Mouse (Mus musculus) lung, embryonic 14.5 days (tissue): Measurements from ENCODE around the gene Polr2a. TPM values are rescaled to one million over a fixed set of nuclear protein-coding genes. Genes with fewer than 3 reads are reported as not detected.

Experiments
- ATAC-seq: fragments of 200-750 bp; cut with Nextera tagmentation; 2 replicates; pipeline ENCODE4 v1.8.0; 2017; ENCODE audit warnings: mild to moderate bottlenecking, moderate TSS enrichment, moderate library complexity; ENCODE audit not compliant: insufficient read depth
- DNase-seq: peaks from one replicate; pipeline ENCODE4 v3.0.0-alpha.2; 2015
- H3K27ac ChIP-seq: fragments of 300-500 bp; sonication (generic); 2 replicates; pipeline ENCODE4 v1.5.1; 2014; ENCODE audit warnings: low read depth, mild to moderate bottlenecking, moderate library complexity
- H3K27me3 ChIP-seq: fragments of 300-500 bp; sonication (generic); 2 replicates; pipeline ENCODE4 v1.6.1; 2014; ENCODE audit warnings: low read length, control low read depth; ENCODE audit not compliant: insufficient read depth
- H3K36me3 ChIP-seq: fragments of 300-500 bp; sonication (generic); 2 replicates; pipeline ENCODE4 v1.6.1; 2014; ENCODE audit warnings: control low read depth; ENCODE audit not compliant: insufficient read depth
- H3K4me1 ChIP-seq: fragments of 300-500 bp; sonication (generic); 2 replicates; pipeline ENCODE4 v1.6.1; 2014; ENCODE audit warnings: antibody characterized with exemption, control low read depth; ENCODE audit not compliant: insufficient read depth
- H3K4me2 ChIP-seq: fragments of 300-500 bp; sonication (generic); 2 replicates; pipeline ENCODE4 v1.6.1; 2014; ENCODE audit warnings: mild to moderate bottlenecking
- H3K4me3 ChIP-seq: fragments of 300-500 bp; sonication (generic); 2 replicates; pipeline ENCODE4 v1.5.1; 2014; ENCODE audit warnings: low read depth, low read length
- H3K9ac ChIP-seq: fragments of 300-500 bp; sonication (generic); 2 replicates; pipeline ENCODE4 v1.6.1; 2014
- H3K9me3 ChIP-seq: fragments of 300-500 bp; sonication (generic); 2 replicates; pipeline ENCODE4 v1.6.1; 2016; ENCODE audit warnings: low read depth, low read length, control low read depth
- CTCF ChIP-seq: IDR thresholded peaks from 2 replicates; pipeline ENCODE4 v1.5.1; 2016; ENCODE audit warnings: antibody characterized with exemption, low read depth
- WGBS: fragments of 180-500 bp; shearing (Covaris S2); extraction: QIAGEN DNeasy Blood & Tissue Kit; methylation state at CpG from one replicate; pipeline ENCODE4 v1.1.7; 2014; 5-methylcytosine and 5-hydroxymethylcytosine counted together
- polyA plus RNA-seq: library from polyadenylated mRNA; unstranded; fragments of >200 nt; fragmentation: Nextera tagmentation; extraction: Ambion mirVana; gene quantifications from 2 replicates; pipeline ENCODE4 v1.2.1, GENCODE M21; 2014

Polr2a gene
- polyA plus RNA-seq, 1 experiment from 2014 or later: 50.5 TPM

GRCm38 (mm10) chr11:69687061-69687460 lies 71.4 kb downstream of the Polr2a start:
- 48% methylated on average over 5 of the region's 5 CpGs for WGBS
- no peak for TF ChIP-seq CTCF
- Histone ChIP-seq H3K9me3 (no peaks in the 10 kb centered on the region), H3K36me3 (no peaks in the 10 kb centered on the region), H3K27me3 (no peaks in the 10 kb centered on the region), H3K4me1 (peaks cover 12% of the 10 kb centered on the region), H3K4me3 (no peak overlapping the region), H3K9ac (peak overlapping the region; percentile 39; the same call in 1 of the 2 replicates), H3K27ac (peak overlapping the region; percentile 77; the same call in 1 of the 2 replicates), H3K4me2 (peak overlapping the region; percentile 36; the same call in 1 of the 2 replicates)
- DNase-seq: no peak
- no peak for ATAC-seq

- peak overlapping the region; percentile 36; the same call in 1 of the 2 replicates for H3K4me2 ChIP-seq
- H3K27me3 ChIP-seq: no peaks in the 10 kb centered on the region
- WGBS: 11% methylated on average over 4 of the region's 4 CpGs
- no peak overlapping the region for H3K4me3 ChIP-seq
- peak overlapping the region; percentile 77; the same call in 1 of the 2 replicates for H3K27ac ChIP-seq
- TF ChIP-seq CTCF: no peak
- H3K36me3 ChIP-seq: no peaks in the 10 kb centered on the region
- peak overlapping the region; percentile 39 for H3K9ac ChIP-seq
- ATAC-seq (no peak), DNase-seq (peak; percentile 85)
- no peaks in the 10 kb centered on the region for H3K9me3 ChIP-seq
- H3K4me1 ChIP-seq: peaks cover 12% of the 10 kb centered on the region
Measured at GRCm38 (mm10) chr11:69686377-69686776, 72.1 kb downstream of the Polr2a start.

GRCm38 (mm10) chr11:69685526-69686148 lies 72.8 kb downstream of the Polr2a start, which contains the start of gene Tnfsf13:
Gene Tnfsf13, minus strand, starts transcription at chr11:69685784.
- H3K36me3 ChIP-seq: 0 out of 2 replicates have a peak, but pooled peaks cover under 1% of the 10 kb centered on the region
- DNase-seq (peak; percentile 77), ATAC-seq (no peak)
- H3K9me3 ChIP-seq: no peaks in the 10 kb centered on the region
- H3K27ac ChIP-seq: peak within 1 kb of the TSS; percentile 77
- no peak for TF ChIP-seq CTCF
- peaks cover 15% of the 10 kb centered on the region for H3K4me1 ChIP-seq
- peak within 1 kb of the TSS; percentile 36; the same call in 1 of the 2 replicates for H3K4me2 ChIP-seq
- peak within 1 kb of the TSS; percentile 39 for H3K9ac ChIP-seq
- WGBS: 64% methylated on average over 10 of the region's 10 CpGs
- H3K27me3 ChIP-seq: no peaks in the 10 kb centered on the region
- no peak within 1 kb of the TSS for H3K4me3 ChIP-seq

- ATAC-seq (no peak), DNase-seq (no peak)
- peaks cover 18% of the 10 kb centered on the region for H3K4me1 ChIP-seq
- no peak overlapping the region for H3K9ac ChIP-seq
- no peak overlapping the region for H3K27ac ChIP-seq
- peaks cover 8% of the 10 kb centered on the region for H3K36me3 ChIP-seq
- H3K4me3 ChIP-seq: no peak overlapping the region
- no peak overlapping the region for H3K4me2 ChIP-seq
- 80% methylated on average over 6 of the region's 6 CpGs for WGBS
- TF ChIP-seq CTCF: no peak
- H3K27me3 ChIP-seq: no peaks in the 10 kb centered on the region
- no peaks in the 10 kb centered on the region for H3K9me3 ChIP-seq
Measured at GRCm38 (mm10) chr11:69684936-69685335, 73.5 kb downstream of the Polr2a start.

GRCm38 (mm10) chr11:69684128-69684745 lies 74.2 kb downstream of the Polr2a start:
- no peak for ATAC-seq
- H3K27me3 ChIP-seq: no peaks in the 10 kb centered on the region
- H3K9me3 ChIP-seq: no peaks in the 10 kb centered on the region
- H3K36me3 ChIP-seq: peaks cover 14% of the 10 kb centered on the region
- H3K4me3 ChIP-seq: no peak overlapping the region
- 81% methylated on average over 12 of the region's 12 CpGs for WGBS
- TF ChIP-seq CTCF: no peak
- no peak overlapping the region for H3K4me2 ChIP-seq
- peaks cover 18% of the 10 kb centered on the region for H3K4me1 ChIP-seq
- DNase-seq: no peak
- no peak overlapping the region for H3K9ac ChIP-seq
- H3K27ac ChIP-seq: no peak overlapping the region

Other genes starting within 250 kb of the Polr2a start
- gene Dnah2, start 209.5 kb downstream of the Polr2a start, polyA plus RNA-seq: 0.58 and 1.9 TPM in 2 replicates
- gene Efnb3, start 198.4 kb downstream of the Polr2a start, polyA plus RNA-seq: 2.8 and 3.3 TPM in 2 replicates
- gene Wrap53, start 178.4 kb downstream of the Polr2a start, polyA plus RNA-seq: 27.1 and 33.6 TPM in 2 replicates
- 178 and 202 TPM in 2 replicates for gene Trp53, start 178.3 kb downstream of the Polr2a start, polyA plus RNA-seq
- gene Atp1b2, start 152.7 kb downstream of the Polr2a start, polyA plus RNA-seq: 6.9 and 9.8 TPM in 2 replicates
- not detected in 2 replicates for gene Shbg, start 140.7 kb downstream of the Polr2a start, polyA plus RNA-seq
- gene Sat2, start 136.6 kb downstream of the Polr2a start, polyA plus RNA-seq: 18.0 and 18.3 TPM in 2 replicates
- gene Fxr2, start 125.6 kb downstream of the Polr2a start, polyA plus RNA-seq: 26.8 and 31.2 TPM in 2 replicates
- gene Sox15, start 103.3 kb downstream of the Polr2a start, polyA plus RNA-seq: not detected in 2 replicates
- gene Mpdu1, start 96.0 kb downstream of the Polr2a start, polyA plus RNA-seq: 29.4 and 32.2 TPM in 2 replicates
- 12.1 and 13.5 TPM in 2 replicates for gene Cd68, start 92.5 kb downstream of the Polr2a start, polyA plus RNA-seq
- 695 and 712 TPM in 2 replicates for gene Eif4a1, start 86.2 kb downstream of the Polr2a start, polyA plus RNA-seq
- gene Senp3, start 76.6 kb downstream of the Polr2a start, polyA plus RNA-seq: 78.7 and 95.0 TPM in 2 replicates
- 0.64 and 0.93 TPM in 2 replicates for gene Tnfsf13, start 72.9 kb downstream of the Polr2a start, polyA plus RNA-seq
- gene Tnfsf12, start 62.8 kb downstream of the Polr2a start, polyA plus RNA-seq: 10.0 and 11.6 TPM in 2 replicates
- 4.4 and 5.3 TPM in 2 replicates for gene Tnfsfm13, start 62.5 kb downstream of the Polr2a start, polyA plus RNA-seq
- 0.12 and 0.20 TPM in 2 replicates for gene Slc35g3, start 3.3 kb upstream of the Polr2a start, polyA plus RNA-seq
- 2.5 TPM in 2 replicates for gene Zbtb4, start 7.3 kb upstream of the Polr2a start, polyA plus RNA-seq
- gene Chrnb1, start 37.3 kb upstream of the Polr2a start, polyA plus RNA-seq: 12.1 and 14.6 TPM in 2 replicates
- 1.6 TPM in 2 replicates for gene Fgf11, start 43.2 kb upstream of the Polr2a start, polyA plus RNA-seq
- 4.3 and 5.0 TPM in 2 replicates for gene Tmem102, start 47.0 kb upstream of the Polr2a start, polyA plus RNA-seq
- gene Gm39566, start 56.7 kb upstream of the Polr2a start, polyA plus RNA-seq: not detected in 2 replicates
- not detected in 2 replicates for gene Spem2, start 59.8 kb upstream of the Polr2a start, polyA plus RNA-seq
- gene Spem1, start 63.5 kb upstream of the Polr2a start, polyA plus RNA-seq: not detected in 2 replicates
- 6.6 and 7.8 TPM in 2 replicates for gene Nlgn2, start 79.1 kb upstream of the Polr2a start, polyA plus RNA-seq
- 443 and 457 TPM in 2 replicates for gene Tmem256, start 79.9 kb upstream of the Polr2a start, polyA plus RNA-seq
- 115 and 118 TPM in 2 replicates for gene Plscr3, start 87.7 kb upstream of the Polr2a start, polyA plus RNA-seq
- 5.9 and 6.1 TPM in 2 replicates for gene Tnk1, start 100.1 kb upstream of the Polr2a start, polyA plus RNA-seq
- not detected in 2 replicates for gene Tmem95, start 119.4 kb upstream of the Polr2a start, polyA plus RNA-seq
- gene Kctd11, start 122.8 kb upstream of the Polr2a start, polyA plus RNA-seq: 6.2 and 7.5 TPM in 2 replicates
- gene Acap1, start 136.9 kb upstream of the Polr2a start, polyA plus RNA-seq: 0.38 and 0.83 TPM in 2 replicates
- 11.3 and 14.1 TPM in 2 replicates for gene 2810408A11Rik, start 142.3 kb upstream of the Polr2a start, polyA plus RNA-seq
- 12.5 and 13.1 TPM in 2 replicates for gene Neurl4, start 142.4 kb upstream of the Polr2a start, polyA plus RNA-seq
- gene Gps2, start 155.3 kb upstream of the Polr2a start, polyA plus RNA-seq: 67.5 and 78.6 TPM in 2 replicates
- gene Eif5a, start 163.3 kb upstream of the Polr2a start, polyA plus RNA-seq: 1,945 and 2,006 TPM in 2 replicates
- gene Ybx2, start 177.2 kb upstream of the Polr2a start, polyA plus RNA-seq: 4.7 and 6.1 TPM in 2 replicates
- 14.9 and 19.0 TPM in 2 replicates for gene Slc2a4, start 189.6 kb upstream of the Polr2a start, polyA plus RNA-seq
- 76.7 and 86.4 TPM in 2 replicates for gene Cldn7, start 206.1 kb upstream of the Polr2a start, polyA plus RNA-seq
- gene Ctdnep1, start 222.5 kb upstream of the Polr2a start, polyA plus RNA-seq: 25.4 and 28.3 TPM in 2 replicates
- gene Elp5, start 223.9 kb upstream of the Polr2a start, polyA plus RNA-seq: 108 and 113 TPM in 2 replicates
- 444 and 455 TPM in 2 replicates for gene Gabarap, start 232.5 kb upstream of the Polr2a start, polyA plus RNA-seq
- gene Phf23, start 237.1 kb upstream of the Polr2a start, polyA plus RNA-seq: 41.1 and 42.8 TPM in 2 replicates
- gene Dvl2, start 242.0 kb upstream of the Polr2a start, polyA plus RNA-seq: 36.2 and 40.8 TPM in 2 replicates